Mouse (Mus musculus): ENCODE data around the gene Tcam1. TPM values are rescaled to one million over a fixed set of nuclear protein-coding genes. Genes with fewer than 3 reads are reported as not detected.

Gene Tcam1
- total RNA-seq, 2 experiments from 2014 or later = not detected

DNA sequence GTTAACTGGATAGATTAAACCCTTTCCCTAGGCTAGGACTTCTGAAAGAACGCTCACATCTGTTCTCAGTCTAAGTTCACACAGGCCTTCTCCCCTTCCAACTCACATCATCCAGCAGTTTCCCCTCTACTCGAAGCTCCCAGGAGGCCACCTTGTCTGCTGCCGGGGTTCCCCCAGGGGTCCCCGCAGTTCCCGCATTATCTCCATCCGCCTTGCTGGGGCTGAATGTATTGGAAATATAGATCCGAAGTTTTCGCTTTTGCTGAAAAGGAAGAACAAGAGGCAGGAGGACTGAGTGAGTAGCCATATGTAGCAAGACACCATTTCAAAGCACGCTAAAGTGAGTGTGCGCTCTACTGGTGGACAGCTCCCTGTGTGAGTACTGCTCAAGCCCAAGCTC is 10.0 kb upstream of the Tcam1 start:
- Histone ChIP-seq H3K4me3 (no peak overlapping the region), H3K27ac (no peak overlapping the region)
- intact Hi-C loops (cut with DNase I) = no loop called here
- DNase-seq (ENCODE audit: extremely low spot score in 1 of 2, low spot score in 2 of 2) = no peak
- no peak for TF ChIP-seq CTCF (IDR thresholded peaks at IDR 0.05)

GRCm38 (mm10) chr11:106267311-106267852 is 9.1 kb upstream of the Tcam1 start:
- intact Hi-C loops (cut with DNase I) = no loop called here

GRCm38 (mm10) chr11:106267871-106268270 is 8.6 kb upstream of the Tcam1 start:
- no peak for TF ChIP-seq CTCF (IDR thresholded peaks at IDR 0.05)
- H3K4me3 ChIP-seq = no peak overlapping the region
- DNase-seq (ENCODE audit: extremely low spot score in 1 of 2, low spot score in 2 of 2) = no peak
- intact Hi-C loops (cut with DNase I) = no loop called here
- H3K27ac ChIP-seq = peak overlapping the region; percentile 77

More at GRCm38 (mm10) chr11:106267311-106267852, 9.1 kb upstream of the Tcam1 start:
- no peak overlapping the region; the same call in 1 of the 2 replicates for H3K27ac ChIP-seq
- no peak overlapping the region for H3K4me3 ChIP-seq
- DNase-seq (ENCODE audit: extremely low spot score in 1 of 2, low spot score in 2 of 2) = no peak
- no peak for TF ChIP-seq CTCF (IDR thresholded peaks at IDR 0.05)

DNA sequence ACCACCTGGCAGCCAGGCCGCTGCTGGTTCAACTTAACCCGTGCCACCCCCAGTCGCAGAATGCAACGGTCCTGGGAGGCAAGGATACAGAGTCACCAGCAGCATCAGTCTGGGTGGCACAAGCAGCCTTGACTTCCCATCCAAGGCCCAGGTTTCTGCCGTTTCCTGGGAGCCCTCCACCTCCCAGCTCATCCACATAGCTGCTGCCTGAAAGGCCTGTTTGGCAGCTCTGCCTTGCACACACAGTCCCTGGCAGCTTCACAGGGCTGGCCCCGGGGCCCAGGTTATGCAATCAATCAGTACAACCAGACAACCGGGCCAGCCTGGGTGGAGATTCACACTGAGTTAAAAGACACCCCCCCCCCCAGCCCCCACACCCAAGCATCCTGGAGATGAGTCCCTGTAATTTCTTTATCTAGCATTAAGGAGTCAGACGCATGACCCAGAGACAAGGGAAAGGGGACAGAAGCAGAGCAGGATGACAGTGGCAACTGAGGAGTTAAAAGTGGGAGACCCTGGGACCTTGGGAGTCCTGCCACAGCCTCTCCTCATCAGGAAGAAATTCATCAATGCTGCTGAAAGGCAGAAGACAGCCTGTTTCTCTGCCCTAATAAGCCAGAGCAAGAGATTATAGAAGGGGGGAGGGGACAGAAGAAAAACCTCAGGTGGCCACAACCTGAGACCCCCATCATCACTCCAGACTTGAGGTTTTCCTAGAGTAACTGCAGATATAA is 8.0 kb upstream of the Tcam1 start:
- no peak overlapping the region for H3K4me3 ChIP-seq
- H3K27ac ChIP-seq = peak overlapping the region; percentile 77
- intact Hi-C loops (cut with DNase I) = no loop called here
- peak; percentile 44 to 54 for DNase-seq (ENCODE audit: extremely low spot score in 1 of 2, low spot score in 2 of 2)
- no peak for TF ChIP-seq CTCF (IDR thresholded peaks at IDR 0.05)

- Histone ChIP-seq H3K4me3 (no peak overlapping the region), H3K27ac (peak overlapping the region; percentile 77)
- intact Hi-C loops (cut with DNase I) = no loop called here
- no peak for TF ChIP-seq CTCF (IDR thresholded peaks at IDR 0.05)
- no peak for DNase-seq (ENCODE audit: extremely low spot score in 1 of 2, low spot score in 2 of 2)
Measured at GRCm38 (mm10) chr11:106269060-106269431, 7.4 kb upstream of the Tcam1 start.

DNA sequence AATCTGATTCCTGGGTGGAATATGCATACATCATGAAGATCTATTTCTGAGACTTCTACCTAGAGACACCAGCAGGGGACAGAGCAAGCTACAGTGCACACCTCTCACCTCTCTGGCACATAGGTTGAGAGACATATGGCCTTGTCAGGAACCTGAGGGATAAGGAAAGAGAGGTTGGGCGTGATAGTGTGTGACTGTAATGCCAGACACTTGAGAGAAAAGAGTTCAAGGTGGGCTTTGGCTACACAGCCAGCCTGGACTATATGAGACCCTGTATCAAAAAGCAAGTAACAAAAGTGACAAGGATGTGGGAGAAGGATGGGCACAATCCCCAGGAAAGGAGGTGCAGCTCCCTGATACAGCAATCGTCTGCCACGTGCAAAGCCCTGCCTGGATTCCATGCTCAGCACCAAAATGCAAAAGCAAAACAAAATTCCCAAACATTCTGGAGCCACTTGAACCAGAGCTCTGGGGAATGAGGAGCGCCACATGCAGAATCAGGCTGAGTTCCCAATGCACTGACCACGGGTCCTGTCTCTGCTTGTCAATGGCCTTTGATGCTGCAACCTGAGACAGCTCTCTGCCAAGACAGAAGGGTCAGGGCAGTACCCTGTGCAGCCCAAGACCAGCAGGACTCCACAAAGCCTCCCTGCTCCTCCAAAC is 5.2 kb upstream of the Tcam1 start:
- peak overlapping the region; percentile 92 for H3K27ac ChIP-seq
- no peak for DNase-seq (ENCODE audit: extremely low spot score in 1 of 2, low spot score in 2 of 2)
- H3K4me3 ChIP-seq = peak overlapping the region; percentile 83
- intact Hi-C loops (cut with DNase I) = no loop called here
- no peak; the same call in 1 of the 2 replicates for TF ChIP-seq CTCF (IDR thresholded peaks at IDR 0.05)

- Histone ChIP-seq H3K4me3 (peak overlapping the region; percentile 83), H3K27ac (peak overlapping the region; percentile 92)
- DNase-seq (ENCODE audit: extremely low spot score in 1 of 2, low spot score in 2 of 2) = peak in 1 of 2 experiments; percentile 49
- TF ChIP-seq CTCF (IDR thresholded peaks at IDR 0.05) = no peak
- intact Hi-C loops (cut with DNase I) = loop anchor here (2.0 kb wide), 2 partner anchors 15 to 517 kb away; partner anchors contain the start of genes Cep95, Ddx5, Ftsj3 and Psmc5
Measured at GRCm38 (mm10) chr11:106271794-106272643, 4.5 kb upstream of the Tcam1 start.

GRCm38 (mm10) chr11:106272644-106273310 is 3.7 kb upstream of the Tcam1 start, which contains the start of gene Smarcd2:
Smarcd2 (minus strand) TSS chr11:106272972.
- H3K4me3 ChIP-seq = peak within 1 kb of the TSS; percentile 83
- TF ChIP-seq CTCF (IDR thresholded peaks at IDR 0.05) = no peak
- peak; percentile 97 to 99 for DNase-seq (ENCODE audit: extremely low spot score in 1 of 2, low spot score in 2 of 2)
- intact Hi-C loops (cut with DNase I) = loop anchor here (1.0 to 2.0 kb wide), 3 partner anchors 16 to 516 kb away; partner anchors contain the start of genes Ccdc47, Cep95, Ddx42 and Ddx5
- peak within 1 kb of the TSS; percentile 92 for H3K27ac ChIP-seq

DNA sequence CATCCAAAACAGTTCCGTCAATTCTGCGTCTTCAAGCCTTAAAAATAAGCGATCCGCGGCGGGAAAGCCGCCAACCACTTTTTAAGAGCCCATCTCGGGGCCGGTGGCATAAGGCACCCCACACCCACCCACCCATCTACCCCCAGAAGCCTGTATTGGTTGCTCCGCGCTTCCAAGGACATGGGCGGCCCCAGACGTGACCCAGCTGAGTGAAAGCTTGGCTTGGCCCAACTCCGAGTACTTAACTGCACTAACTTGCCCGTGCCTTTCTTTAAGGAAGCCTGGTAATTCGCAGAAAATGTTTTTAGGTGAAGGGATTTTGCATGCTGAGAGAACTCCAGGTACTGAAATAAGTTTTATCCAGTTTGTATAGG is 3.2 kb upstream of the Tcam1 start:
- peak overlapping the region; percentile 83 for H3K4me3 ChIP-seq
- no peak for DNase-seq (ENCODE audit: extremely low spot score in 1 of 2, low spot score in 2 of 2)
- peak overlapping the region; percentile 85 for H3K27ac ChIP-seq
- intact Hi-C loops (cut with DNase I) = loop anchor here (1.0 to 2.0 kb wide), 3 partner anchors 16 to 516 kb away; partner anchors contain the start of genes Ccdc47, Cep95, Ddx42 and Ddx5
- TF ChIP-seq CTCF (IDR thresholded peaks at IDR 0.05) = no peak

- Histone ChIP-seq H3K4me3 (no peak overlapping the region), H3K27ac (no peak overlapping the region)
- DNase-seq (ENCODE audit: extremely low spot score in 1 of 2, low spot score in 2 of 2) = no peak
- intact Hi-C loops (cut with DNase I) = loop anchor here (1.0 to 2.0 kb wide), 3 partner anchors 17 to 515 kb away; partner anchors contain the start of genes Ccdc47, Cep95, Ddx42 and Ddx5
- TF ChIP-seq CTCF (IDR thresholded peaks at IDR 0.05) = no peak
Measured at GRCm38 (mm10) chr11:106273811-106274210, 2.7 kb upstream of the Tcam1 start.

- no peak for TF ChIP-seq CTCF (IDR thresholded peaks at IDR 0.05)
- no peak for DNase-seq (ENCODE audit: extremely low spot score in 1 of 2, low spot score in 2 of 2)
- intact Hi-C loops (cut with DNase I) = no loop called here
- no peak overlapping the region for H3K4me3 ChIP-seq
- no peak overlapping the region for H3K27ac ChIP-seq
Measured at GRCm38 (mm10) chr11:106274374-106274773, 2.1 kb upstream of the Tcam1 start.

All from left cerebral cortex, adult 2 months (tissue).